Mouse (Mus musculus) kidney, adult 8-10 months (tissue): Measurements from ENCODE around the gene Kif6.
A peak's percentile ranks its signal among the peaks of the same experiment; 100 is the strongest.

ENCODE experiments used
- DNase-seq, 2 experiments: peaks; one replicate each; pipeline ENCODE4 v3.0.0; 2022

Kif6 gene

DNA sequence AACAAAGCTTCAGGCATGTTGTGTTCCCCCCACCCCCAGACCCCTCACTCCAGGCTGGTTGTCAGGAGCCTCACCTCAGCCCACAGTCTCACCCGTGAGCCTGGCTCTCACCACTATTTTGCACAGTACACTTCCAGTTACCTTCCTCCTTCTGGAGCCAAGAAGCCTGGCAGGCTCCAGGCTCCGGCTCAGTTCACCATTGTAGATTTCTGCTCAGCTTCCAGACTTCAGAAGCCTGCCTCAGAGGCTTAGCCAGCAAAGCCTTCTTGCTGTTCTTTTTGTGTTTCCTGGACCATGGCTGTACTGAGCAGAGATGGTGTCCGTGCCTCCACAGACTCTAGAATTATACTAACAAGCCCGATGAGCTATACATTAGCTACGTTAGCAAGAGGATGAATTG lies 248.7 kb downstream of the Kif6 start:
- no peak for DNase-seq

DNA sequence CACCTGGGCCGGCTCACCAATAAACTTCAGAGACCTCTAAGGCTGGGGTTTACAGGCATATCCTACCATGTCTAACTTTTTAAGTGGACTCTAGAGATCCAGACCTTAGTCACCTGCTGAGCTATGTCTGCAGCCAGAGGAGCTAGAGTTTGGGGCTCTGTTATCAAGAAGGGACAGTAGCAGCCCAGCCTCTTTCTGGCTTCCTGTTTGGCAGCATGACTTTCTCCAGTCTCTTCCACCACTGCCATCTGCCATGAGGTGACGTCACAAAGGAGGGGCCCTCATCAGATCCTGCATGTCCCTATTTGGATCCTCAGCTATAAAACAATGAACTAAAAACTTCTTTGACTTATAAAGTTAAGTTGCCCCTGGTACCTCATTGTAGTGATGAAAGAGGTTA lies 250.7 kb downstream of the Kif6 start:
- no peak for DNase-seq

DNA sequence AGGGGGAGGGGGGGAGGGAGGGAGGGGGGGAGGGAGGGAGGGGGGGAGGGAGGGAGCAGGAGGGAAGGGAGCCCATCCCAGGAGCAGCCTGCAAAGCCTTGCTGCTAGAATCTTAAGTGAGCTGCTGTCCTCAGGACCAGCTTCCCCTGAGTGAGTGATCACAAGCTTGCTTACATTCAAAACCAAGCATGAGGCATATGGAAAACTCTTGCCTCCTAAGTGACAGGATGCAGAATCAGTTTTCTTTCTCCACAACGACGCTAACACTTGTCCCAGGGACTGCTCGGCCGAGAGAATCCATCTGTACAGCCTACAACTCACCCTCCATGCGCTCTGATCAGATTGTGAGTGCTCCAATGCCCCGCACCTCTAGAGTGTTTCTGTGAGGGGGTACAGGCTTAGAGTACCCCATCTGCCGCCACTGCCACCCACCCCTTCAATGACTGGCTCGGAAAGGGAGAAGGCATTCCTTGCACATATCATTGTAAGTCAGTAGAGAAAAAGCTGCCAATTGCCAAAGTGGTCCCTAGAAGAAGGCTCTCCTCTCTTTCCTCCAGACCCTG lies 251.8 kb downstream of the Kif6 start:
- no peak for DNase-seq

DNA sequence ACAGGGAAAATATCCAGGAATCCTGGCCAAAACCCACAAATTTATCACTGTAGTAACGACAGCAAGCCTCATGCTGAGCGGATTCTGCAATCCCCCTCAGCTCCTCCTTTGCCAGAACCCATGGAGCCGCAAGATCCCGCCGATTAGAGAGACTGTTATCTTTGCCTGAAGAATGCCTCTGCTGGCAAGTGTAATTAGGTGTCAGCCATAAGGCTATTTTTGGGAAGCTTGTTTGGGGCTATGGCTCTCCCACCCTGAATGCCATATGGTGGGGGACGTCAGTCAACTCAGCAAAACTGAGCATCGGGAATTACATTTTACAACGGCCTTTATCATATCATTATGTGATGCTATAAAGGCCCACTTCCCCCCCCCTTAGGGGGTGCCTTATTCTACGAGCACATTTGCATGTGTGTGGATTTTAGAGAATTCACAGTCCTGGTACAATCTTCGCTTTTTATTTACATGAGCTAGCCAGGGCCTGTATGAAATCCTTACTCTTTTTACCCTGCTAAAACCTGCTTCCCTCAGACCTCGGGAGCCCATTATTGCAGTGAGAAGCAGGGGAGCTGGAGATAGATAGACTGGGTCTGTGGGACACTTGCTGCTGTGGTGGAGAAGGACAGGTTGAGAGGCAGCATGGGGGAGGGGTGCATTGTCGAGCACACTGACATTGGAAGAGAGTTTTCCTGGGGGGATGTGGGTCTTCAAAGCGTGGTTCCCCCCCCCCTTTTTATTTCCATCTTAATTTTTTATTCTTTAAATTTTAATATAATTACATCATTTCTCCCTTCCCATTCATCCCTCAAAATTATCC lies 252.6 kb downstream of the Kif6 start:
- no peak for DNase-seq

DNA sequence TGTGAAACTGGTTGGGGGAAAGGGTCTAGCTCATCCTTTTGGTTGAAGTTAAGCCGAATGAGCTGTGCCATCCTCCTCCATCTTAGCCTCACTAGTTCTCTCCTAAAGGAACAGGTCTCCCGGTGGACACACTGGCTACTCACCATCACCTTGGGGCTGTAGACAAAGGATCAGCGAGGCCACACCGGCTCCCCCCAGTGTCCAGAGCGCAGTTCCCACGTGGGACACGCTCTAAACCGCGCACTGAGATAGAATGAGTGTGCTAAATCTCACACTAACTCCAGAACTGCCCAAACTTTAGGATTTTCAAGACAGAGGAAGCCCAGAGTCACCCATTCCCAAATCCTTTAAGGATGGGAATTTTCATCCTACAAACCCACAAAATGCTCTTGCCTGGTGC lies 254.3 kb downstream of the Kif6 start:
- DNase-seq, result no peak

DNA sequence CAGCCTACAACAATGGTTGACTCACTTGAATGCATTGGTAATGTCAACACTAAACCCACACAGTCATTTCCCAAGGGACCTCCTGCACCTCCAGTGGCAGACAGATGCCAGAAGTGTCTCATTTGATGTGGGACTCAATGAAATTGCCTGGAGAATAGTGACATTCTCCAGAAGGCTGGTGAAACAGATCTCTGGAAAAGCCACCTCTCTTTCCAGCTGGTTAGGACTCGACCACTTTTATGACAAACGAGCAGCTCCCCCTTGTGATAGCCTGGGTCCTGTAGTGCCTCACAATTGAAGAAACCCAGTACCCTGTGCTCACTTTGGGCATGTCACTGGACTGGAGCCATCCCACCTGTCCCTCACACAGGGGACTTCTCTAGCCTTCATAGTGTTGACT lies 257.4 kb downstream of the Kif6 start:
- no peak for DNase-seq

DNA sequence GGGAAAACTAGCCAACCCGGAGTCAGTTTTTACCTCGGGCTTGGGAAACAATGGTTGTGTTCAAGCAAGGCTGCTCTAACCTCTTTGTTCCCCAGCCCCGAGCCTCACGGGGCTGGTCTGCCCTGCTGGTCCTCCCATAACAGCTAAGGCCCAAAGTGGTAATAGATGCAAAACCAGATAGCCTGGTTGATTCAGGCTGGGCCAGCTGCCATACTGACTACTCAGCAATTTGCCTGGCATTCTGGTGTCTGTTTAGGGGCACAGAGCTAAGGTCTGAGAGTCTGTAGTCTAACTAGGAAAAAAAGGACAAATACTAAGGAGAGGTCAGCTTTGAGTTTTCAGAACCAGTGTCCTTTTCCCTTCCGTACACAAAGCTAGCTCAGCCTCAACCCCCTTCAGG lies 259.8 kb downstream of the Kif6 start:
- no peak for DNase-seq

DNA sequence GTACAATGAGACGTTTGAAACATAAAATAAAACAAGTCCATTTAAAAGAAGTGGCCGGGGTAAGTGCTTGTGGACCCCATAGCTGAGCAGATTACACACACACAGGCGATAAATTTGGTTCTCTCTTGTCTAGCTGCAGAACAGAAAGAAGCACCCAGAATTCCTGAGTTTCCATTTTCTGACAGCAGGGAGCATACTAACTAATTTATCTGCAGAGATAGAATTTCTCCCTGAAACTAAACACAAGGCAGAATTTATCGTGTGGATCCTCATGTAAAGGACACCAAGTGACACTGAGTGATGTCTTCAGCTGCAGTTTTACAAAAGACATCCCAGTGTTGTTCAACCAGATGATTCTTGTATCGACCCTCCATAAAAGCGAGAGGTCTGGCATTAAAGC lies 260.5 kb downstream of the Kif6 start:
- DNase-seq, result no peak

DNA sequence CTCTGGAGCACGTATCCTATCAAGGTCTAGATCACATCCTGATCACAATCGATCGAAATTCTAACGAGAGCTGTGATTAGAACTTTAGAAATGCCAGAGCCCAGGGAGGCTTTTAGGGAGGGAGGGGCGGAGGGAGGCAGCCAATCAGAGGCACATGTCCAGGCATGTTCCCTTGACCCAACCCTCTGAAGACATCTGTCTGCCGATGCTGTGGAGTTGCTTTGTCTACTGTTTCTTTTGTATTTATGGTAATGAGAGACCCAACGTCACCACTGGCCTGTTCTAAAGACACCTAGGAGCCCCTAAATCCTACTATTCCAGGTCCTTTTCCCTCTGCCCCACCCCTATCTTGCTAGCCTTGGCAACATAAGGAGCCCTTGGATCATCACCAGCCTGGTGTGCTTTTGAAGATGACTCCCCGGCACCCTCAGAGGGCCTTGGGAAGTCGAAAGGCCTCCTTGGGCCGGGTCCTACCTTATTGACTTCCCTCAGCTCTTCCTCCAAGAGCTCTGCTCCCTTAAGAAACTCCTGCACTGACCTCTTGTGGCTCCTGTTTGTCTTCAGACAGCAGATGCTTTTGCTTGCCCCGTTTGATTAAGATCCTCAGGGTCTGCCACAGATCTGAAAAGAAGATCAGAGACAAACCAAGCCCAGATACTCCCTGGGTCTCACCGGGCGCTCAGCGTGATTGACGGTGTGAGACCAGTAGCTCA lies 261.2 kb downstream of the Kif6 start:
- DNase-seq, result no peak

DNA sequence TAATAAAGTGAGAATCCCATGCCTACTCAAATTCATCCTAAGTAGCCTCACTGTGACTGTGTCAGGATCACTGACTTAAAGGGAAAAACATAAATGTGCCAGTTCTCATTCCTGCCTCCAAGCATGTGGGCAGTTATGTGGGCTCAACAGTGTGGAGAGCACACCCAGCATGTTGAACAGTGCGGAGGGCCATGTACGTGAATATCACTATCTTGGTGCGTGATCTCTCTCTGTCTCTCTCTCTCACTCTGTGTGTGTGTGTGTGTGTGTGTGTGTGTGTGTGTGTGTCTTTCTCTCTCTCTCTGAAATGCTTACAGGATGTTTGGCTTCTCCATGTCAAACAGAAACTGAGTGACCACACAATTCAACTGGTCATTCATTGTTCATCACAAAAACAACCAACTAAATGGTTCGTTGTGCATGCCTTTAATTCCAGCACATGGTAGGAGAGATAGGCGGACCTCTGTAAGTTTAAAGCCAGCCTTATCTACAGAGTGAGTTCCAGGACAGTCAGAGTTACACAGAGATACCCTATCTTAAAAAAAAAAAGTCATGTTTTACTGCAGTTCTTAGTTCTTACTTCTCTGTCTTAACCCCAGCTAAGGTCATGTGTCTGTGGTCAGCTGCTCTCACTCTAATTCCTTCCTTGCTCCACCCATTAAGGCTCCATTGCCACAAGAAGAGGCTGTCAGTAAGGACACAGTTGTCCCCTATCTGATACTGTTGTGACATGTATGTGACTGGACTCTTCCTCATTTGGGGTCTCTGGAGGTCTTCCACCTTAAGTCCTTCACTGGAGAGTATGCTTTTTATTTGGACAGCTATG lies 266.2 kb downstream of the Kif6 start:
- no peak for DNase-seq

DNA sequence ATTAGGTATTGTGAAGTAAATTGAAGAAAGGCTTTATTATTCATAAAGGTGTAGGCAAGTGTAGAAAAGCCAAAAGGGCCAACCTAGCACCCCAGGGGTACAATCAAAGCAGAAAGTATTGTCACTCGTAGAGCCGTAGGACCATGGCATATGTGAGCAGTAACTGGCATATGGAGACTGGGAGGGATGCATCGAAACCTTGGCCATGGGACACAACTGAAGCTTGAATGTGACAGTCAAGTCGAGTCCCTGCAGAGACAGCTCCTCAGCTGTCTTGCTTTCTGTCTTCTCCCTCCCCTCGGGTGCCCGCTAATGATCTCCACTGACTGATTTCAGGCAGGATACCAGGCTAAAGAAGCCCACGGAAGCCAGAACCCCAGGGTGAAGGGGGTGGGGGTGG lies 266.9 kb downstream of the Kif6 start:
- no peak for DNase-seq

DNA sequence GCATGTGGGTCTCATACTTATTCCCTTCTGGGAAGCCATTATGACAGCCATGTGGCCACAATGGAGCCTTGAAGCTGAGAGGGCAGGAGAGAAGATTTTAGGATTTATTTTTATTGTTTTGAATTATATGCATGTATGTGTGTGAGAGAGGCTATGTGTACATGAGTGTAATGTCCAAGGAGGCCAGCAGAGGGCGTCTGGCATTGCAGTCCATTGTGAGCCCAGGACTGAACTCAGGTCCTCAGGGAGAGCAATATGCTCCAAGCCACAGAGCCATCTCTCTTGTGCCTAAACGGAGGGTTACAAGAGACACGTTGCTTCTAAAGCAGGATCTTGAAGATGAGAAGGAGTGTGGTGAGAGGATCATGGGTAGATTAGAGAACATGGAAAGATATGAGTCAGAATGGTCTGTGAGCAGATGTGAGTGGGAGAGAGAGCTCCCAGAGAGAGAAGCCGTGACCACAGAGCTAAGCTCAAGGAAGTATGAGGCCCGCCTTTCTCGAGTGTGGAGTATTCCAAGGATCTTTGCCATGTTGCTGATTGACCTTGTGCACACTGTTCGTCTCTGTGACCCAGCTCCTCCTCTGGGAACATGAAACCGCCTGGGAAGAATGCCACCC lies 268.3 kb downstream of the Kif6 start:
- DNase-seq, result no peak

DNA sequence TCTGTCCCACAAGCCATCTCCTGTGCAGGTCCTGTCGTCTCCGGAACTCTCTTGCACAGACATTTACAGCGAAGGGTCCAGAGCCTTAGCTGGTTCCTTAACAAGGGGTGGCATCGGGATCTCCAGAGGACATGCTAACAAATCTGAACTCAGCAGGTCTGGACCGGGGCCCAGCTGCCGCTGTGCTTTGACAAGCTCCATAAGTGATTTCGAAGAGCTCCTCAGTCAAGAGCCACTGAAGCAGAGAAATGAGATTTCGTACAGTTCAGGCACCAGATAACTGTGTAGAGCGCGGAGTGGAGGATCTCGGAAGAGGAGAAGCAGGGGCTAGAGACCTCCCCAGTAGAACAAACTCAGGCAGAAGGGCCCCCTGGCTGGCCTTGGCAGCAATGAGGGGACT lies 270.1 kb downstream of the Kif6 start:
- no peak for DNase-seq

DNA sequence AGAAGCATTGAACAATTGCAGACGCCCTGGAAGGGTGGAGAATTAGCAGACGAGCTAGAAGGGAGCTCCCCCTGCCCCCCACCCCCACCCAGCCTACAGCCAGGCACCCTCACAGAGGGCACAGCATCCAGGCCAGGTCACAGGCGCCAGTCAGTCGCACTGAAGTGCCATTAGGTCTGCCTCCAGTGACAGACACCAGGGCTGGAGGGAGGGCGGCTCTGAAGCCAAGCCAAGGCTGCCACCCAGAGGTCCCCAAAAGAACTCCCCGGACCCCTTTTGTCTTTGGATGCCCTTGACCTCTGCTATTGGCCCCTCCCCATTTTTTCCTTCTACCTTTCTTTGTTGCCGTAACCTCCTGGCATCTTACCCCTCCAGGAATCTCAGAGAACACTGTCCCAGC lies 274.7 kb downstream of the Kif6 start:
- no peak for DNase-seq

DNA sequence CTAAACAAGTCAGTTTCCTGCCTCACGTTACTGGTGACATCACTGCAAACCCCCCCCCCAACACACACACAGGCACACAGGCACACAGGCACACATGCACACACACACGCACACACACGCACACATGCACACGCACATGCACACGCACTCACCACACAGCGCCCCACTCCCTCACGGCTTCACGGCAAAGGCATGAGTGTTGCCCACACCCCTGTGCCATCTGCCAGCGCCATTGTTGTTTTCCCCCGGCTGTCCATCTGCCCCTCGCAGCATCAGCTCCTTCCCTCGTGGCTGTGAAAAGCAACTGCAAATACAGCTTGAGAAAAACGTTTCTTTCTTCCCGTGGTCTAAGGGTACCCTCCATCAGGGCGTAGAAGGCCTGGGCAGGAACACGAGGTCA lies 275.9 kb downstream of the Kif6 start:
- DNase-seq, result no peak

DNA sequence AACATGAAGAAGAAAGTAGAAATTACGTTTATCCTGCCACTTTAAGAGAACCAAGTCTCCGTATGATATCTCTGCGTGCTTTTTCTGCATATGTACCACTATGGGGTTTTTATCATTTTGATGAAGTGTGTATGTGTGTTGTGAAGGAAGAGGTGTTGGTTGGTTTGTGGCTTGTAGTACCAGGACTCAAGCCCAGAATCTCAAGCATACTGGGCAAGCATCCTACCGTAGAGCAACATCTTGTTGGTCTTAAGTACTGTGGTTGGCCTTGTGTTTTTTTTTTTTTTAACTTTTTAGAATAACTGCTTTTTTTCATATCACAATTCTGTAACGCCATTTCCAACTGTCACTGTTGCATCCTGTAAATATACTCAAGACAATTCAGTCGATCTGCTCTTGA lies 277.5 kb downstream of the Kif6 start:
- no peak for DNase-seq

DNA sequence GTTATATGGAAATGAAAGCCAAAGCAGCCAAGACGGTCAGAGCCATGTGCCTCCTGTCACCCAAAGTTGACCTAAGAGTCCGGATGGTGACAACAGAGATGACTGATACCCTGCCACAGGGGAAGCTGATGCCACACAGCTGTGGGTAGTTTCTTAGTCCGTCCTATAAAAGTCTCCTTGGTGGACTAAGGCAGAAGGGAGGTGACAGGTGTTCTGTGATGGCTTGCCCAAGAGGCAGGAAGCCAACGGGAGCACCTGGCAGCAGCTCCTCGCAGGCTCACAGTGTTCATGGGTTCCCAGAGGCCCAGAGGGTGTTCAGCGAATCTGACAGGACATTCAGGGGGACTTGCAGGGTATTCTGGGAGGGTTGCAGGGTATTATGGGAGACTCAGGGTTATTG lies 279.5 kb downstream of the Kif6 start:
- DNase-seq, result no peak

DNA sequence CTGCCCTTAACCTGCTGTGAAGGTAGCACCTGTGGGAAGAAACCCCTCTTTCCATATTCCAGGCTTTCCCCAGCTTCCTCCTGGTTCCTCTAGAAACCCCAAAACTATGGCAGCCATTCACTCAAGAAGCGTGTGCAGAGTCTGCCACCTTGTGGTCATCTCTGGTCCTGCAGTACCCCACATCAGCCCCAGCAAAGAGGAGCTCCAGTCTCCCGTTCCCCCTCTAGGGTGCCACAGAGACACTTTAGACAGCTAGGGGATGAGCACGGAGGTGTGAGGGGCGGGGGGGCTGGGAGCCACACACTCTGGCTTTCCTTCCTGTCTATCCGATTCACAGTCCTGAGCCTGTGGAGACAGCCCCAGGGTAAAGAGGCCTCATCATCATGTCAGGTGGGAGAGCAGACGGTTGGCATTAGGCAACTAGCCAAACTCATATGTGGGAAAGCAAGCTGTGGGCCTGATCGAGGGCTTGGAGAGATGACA lies 284.0 kb downstream of the Kif6 start:
- peak; percentile 26 to 78 for DNase-seq

DNA sequence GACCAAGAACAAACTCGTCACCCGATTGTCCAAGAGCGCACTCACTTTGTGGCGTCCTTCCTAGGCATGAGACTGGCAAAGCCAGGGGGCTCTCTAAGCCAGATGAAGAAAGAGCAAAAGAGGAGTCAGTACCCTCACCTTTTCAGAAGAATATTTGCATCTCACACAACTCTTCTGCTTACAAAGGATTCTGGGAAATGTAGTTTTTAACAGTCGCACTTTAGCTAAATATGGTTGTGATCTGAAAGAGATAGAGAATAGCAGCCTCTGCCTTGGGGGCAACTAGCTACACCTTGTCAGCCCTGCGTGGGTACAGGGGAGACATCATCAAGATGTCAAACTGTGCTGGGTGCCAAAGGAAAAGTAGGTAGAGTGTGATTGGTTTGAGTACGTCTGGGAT lies 287.7 kb downstream of the Kif6 start:
- DNase-seq, result no peak

DNA sequence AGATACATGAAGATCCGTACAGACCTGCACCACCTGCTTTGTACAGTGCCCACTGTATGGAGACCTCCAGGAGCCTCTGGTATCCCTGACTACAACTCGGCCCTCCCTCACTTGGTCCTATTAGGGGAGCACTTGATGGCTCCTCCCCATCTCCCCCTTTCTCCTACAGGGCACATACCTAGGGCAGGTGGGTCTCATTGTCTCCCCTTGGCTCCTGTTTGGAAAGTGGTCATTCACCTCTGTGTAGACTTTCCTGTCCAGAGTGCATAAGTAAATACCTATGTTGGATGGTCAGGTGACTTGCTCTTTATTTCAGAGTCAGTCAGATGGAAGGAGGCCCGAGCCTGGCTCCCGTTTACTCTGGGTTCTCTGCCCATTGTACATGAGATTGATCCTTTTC lies 308.5 kb downstream of the Kif6 start:
- DNase-seq, result no peak

DNA sequence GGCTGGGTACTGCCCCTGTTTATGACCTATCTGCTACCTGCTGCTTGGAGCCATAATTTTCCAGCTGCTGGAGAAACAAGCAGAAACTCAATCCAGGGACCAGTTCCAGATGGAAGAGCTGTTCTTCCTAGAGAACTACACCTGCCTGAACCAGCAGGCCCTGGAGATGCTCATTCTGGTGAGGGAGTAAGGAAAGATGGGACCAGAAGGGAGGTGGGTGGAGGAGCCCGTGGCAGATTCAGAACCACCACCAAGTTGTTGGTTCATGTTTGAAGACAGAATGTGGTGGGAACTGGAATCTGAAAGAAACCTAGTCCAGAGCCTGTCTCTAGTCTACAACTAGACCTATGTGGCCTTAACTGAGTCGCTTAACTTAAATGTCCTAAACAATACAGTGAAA lies 312.7 kb downstream of the Kif6 start:
- no peak for DNase-seq

DNA sequence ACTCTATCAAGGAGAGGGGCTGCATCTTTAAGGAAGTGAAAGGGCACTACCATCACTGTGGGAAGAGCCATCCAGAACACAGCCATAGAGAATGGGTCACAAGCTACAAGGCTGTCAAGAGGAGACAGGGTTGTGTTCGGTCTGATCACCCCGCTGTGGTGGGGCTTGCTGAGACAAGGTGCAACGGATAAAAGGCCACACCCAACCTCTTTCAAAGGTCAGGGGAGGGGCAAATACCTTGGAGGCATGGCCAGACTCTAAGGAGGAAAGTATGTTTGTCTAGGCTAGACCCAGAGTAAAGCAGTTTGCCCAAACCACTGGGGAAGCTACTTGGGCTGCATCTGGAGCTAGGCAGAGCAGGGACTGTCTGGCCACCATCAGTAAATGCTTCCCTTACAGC lies 318.9 kb downstream of the Kif6 start:
- DNase-seq, result no peak

DNA sequence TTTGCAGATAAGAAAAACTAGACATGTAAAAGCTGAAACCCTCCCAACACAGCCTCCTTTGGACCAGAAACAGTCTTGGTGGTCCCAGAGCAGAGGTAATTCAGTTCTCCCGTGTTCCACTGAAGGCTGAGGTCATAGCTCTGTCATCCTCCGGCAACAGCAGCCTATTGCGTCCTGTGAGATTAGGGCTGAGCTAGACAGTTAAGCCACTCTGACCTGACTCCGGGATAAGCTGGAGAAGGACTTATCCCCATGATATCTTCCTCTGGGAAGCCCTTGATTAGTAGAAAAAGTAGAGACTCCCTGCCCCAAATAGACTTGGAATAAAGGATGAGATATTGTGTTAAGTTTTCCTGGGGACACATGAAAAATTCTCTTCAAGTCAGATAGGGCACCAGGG lies 319.6 kb downstream of the Kif6 start:
- DNase-seq, result no peak
